Mouse (Mus musculus) kidney, adult 18-20 months (tissue): ENCODE results near the gene A030005K14Rik.

ENCODE experiments used
- DNase-seq: peaks from one replicate; pipeline ENCODE4 v3.0.0; 2021

A030005K14Rik gene

GRCm38 (mm10) chr1:83034509-83034908 lies 24.7 kb downstream of the A030005K14Rik start:
- no peak for DNase-seq

GRCm38 (mm10) chr1:83032508-83032907 lies 26.7 kb downstream of the A030005K14Rik start:
- no peak for DNase-seq

GRCm38 (mm10) chr1:83031950-83032349 lies 27.2 kb downstream of the A030005K14Rik start:
- DNase-seq = no peak

- DNase-seq = no peak
Measured at GRCm38 (mm10) chr1:83016556-83016955, 42.6 kb downstream of the A030005K14Rik start.

- DNase-seq = no peak
Measured at GRCm38 (mm10) chr1:83015329-83015879, 43.8 kb downstream of the A030005K14Rik start.

- no peak for DNase-seq
Measured at GRCm38 (mm10) chr1:83014477-83014876, 44.7 kb downstream of the A030005K14Rik start.
